Mouse (Mus musculus): ENCODE measurements around the gene Gm28363.
"Not testable (repeated sequence)": the region's sequence is repeated elsewhere in the genome, so short reads cannot be mapped to it uniquely, and the experiment has no call there.

The Gm28363 gene

GRCm38 (mm10) chr1:117696831-117697230 lies at the start of gene Gm28363:
TSS of gene Gm28363 (plus strand) at chr1:117697131.
- DNase-seq: not testable (repeated sequence)

GRCm38 (mm10) chr1:117650236-117650635 lies 46.7 kb upstream of the Gm28363 start:
- DNase-seq: not testable (repeated sequence)

All from thymus, postnatal 25 days (tissue).